Mouse (Mus musculus) CH12.LX (cell line): ENCODE data around the gene Klhl8.

ENCODE experiments used
- ELF1 ChIP-seq: IDR thresholded peaks from 2 replicates; pipeline ENCODE4 v1.6.1; 2014; ENCODE audit warnings: low read depth, mild to moderate bottlenecking, inconsistent platforms, low read length, improper control_type of control experiment
- MAX ChIP-seq: IDR thresholded peaks from 2 replicates; pipeline ENCODE4 v1.6.1; 2011; ENCODE audit warnings: low read length, improper control_type of control experiment
- POLR2A ChIP-seq: IDR thresholded peaks from 2 replicates; pipeline ENCODE4 v1.6.1; 2011; ENCODE audit warnings: low read depth, mild to moderate bottlenecking, improper control_type of control experiment, low read length
- USF2 ChIP-seq: conservative IDR thresholded peaks from 2 replicates; pipeline ENCODE4 v1.6.1; 2011; ENCODE audit warnings: low read depth, low read length, improper control_type of control experiment

DNA sequence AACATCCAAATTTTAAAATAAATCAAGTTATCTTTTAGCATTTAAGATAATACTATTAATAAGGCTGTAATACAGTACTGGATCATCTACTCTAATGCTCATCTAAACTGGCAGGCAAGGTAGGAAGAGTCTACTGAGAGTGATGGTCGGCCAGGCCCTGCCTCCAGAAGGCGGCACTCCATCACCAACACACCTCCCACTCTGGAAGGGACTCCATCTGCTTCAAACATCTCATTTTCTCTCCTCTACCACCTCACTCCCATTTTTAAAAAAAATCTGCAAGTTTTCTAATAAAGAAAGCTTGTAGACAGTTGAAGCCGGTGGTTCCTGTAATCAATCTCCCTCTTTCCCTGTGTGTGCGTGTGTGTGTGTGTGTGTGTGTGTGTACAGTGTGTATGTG is 3.2 kb downstream of the Klhl8 start:
- TF ChIP-seq MAX: no peak
- TF ChIP-seq USF2: no peak
- no peak for TF ChIP-seq POLR2A
- TF ChIP-seq ELF1: no peak
